Mouse (Mus musculus) cerebellum, adult 9-10 months (tissue): ENCODE data around the gene Ankrd13b.

ENCODE experiments used
- DNase-seq: peaks from one replicate; pipeline ENCODE4 v3.0.0; 2022

The Ankrd13b gene

DNA sequence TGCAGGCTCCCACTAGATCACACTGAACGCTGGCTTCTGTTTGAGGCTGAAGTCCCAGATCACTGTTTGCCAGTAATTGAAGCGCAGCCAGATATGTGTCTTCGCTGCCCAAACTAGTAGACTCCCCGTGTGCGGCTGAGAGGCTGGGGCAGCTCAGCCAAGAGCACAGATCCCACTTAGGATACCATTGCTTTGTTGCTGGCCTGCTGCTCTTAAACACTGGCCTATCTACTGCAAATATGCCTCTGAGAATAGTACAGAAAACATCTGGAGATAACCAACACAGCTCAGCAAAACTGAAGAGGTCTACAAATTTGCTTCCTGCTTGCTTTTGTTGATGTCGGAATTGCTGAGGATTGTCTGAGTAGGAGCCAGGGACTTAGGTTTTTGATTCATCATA, 32.6 kb downstream of the Ankrd13b start:
- no peak for DNase-seq

DNA sequence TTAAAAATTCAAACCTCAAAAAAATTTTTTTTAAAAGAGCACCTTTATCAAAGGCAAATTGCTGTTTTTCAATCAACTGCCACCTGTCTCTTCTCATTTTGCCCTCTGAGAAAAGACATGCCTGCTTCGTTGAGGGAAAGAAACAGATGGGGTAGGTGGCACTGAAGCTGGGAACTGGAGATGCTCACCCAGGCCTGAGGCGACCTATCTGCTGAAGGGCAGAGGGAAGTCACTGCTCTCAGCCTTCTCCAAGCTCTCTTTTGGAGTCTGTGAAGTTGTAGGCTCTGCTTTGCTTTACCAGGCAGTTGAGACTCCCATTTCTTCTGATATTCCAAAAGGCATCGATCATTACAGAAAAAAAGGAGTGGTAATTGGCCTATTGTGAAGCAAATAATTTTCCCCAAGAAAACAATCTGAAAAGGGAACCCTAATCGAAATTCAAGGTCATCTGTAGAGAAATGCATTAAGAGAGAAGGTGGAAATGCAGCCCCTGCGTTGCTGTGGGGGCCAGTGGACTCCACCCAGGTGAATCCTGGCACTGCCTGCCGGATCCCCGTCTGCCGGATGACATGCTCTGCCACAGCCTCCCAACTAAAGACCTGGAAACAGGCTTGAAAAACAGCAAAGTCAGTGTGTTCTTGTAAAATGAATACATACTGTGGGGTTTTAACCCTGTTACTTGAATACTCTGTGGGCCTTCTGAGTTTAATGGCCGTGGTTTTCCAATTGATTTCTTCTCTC, 33.5 kb downstream of the Ankrd13b start:
- no peak for DNase-seq

DNA sequence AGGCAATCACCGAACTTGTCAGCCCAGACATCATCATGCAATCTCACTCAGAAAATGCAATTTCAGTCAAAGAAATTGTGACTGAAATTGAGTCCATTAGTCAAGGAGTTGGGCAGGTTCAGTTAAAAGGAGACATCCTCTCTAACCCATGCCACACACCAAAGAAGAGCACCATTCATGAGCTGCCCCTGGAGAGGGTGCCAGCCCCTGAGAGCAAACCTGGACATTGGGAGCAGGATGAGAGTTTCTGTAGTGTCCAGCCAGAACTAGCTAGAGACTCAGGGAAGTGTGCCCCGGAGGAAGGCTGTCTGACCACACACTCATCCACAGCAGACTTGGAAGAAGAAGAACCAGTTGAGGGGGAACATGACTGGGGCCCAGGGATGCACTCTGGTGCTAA, 36.1 kb downstream of the Ankrd13b start:
- DNase-seq: no peak

DNA sequence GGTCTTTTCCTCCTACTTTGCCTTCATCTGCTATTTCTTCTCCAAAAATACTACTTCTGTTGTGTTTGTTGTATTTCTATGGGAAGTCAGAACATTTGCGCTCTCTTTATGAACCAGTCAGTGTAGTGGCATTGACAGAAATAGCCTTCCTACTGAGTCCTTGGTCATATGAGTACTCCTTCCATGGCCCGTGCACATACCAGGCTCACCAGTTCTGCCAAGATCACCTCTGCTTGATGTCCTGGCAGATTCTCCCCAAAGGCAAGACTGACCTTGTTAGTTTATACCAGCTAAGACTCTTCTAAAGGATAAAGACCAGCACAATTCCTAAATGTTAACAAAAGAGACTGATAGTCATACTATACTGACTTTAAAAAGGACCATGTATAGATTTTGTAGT, 37.8 kb downstream of the Ankrd13b start:
- DNase-seq: no peak

DNA sequence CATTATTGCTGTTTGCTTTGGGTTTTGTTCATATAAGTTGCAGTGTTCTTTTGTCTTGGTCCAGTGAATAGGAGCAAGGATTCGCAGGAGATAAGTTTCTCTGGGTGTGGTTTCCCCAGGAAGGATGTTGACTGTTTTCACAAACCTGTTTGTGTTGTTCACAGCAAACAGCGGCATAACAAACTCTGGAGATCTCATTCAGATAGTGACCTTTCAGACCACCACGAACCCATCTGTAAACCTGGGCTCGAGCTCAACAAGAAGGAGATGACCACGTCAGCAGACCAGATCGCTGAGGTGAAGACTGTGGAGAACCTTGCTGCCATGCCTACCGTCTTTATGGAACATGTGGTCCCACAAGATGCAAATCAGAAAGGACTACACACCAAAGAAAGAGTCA, 40.3 kb downstream of the Ankrd13b start:
- no peak for DNase-seq

DNA sequence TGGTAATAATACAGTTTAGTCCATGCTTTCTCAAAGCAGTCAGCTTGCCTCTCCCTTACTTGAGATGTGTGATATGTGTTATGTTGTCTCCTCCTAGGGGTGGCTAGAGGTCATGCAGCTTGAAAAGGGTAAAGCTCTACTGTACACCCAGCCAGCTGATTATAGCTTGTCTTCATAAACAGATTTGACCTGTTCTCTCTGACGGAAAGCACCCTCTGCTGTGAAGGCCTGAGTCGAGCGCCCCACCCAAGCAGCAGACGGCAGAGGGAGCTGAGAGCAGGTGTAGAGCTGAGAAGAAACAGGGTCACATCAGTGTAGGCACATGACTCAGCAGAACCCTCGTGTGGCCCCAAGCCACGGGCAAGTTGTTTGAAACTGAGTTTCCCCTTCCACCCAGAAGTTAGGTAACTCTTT, 42.8 kb downstream of the Ankrd13b start:
- DNase-seq: peak; percentile 81

DNA sequence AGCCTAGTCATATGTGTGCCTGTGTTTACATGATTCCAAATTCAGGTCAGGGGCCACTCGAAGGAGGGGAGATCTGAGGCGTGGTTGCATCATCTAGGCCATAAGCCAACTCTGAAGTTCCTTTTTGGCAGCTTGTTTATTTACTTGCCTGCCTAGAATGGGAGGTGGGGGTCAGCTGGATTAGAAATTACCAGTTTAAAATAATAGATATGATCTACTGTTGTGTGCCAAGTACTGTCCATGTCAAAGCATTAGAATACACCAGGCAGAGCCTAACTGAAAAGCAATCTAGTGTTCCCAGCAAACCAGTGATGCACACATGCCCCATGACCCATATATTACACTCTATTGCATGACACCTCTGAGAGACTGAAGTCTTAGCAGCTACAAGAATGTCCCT, 44.5 kb downstream of the Ankrd13b start:
- DNase-seq: no peak

DNA sequence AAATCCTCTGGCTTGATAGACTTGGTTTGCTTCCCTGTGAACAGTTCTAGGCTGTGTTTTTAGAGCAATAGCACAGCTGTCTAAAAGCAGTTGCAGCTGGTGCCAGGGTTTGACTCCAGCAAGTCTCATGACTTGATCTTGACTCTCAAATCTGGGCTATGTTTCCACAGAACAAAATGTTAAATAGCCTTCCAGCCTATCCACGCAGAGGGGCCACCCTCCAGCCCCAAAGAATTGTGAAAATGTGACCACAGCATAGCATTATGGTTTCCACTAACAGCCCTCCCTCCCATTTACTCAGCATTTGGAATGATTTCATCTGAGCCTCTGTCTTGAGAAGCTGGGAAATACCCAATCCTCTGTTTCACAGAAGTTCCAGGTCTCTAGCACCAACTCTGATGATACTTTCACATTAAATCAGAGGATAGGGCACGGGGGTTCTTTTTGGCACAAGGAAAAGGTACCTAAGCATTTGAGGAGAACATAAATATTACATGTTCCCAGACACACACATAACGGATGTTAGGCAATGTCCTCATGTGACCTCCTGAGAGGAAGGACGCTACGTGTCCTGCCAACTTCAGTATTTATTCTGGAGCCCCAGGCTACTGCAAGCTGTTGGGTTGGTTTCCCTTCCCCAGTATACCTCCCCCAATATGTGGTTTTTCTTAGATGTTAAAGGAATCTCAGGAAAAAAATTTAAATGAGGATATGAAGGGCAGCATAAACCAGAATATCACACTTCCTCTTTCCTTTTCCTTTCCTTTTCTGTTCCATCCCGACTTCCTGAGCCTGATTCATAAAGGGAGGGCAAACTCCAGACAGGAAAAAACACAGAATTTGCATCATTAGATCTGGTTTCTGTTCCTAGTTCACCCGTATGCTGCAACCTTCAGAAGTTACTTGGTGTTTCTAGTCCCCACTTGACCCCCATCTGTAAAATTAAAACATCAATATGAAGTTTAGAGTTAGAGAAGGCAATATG, 47.0 kb downstream of the Ankrd13b start:
- DNase-seq: no peak

DNA sequence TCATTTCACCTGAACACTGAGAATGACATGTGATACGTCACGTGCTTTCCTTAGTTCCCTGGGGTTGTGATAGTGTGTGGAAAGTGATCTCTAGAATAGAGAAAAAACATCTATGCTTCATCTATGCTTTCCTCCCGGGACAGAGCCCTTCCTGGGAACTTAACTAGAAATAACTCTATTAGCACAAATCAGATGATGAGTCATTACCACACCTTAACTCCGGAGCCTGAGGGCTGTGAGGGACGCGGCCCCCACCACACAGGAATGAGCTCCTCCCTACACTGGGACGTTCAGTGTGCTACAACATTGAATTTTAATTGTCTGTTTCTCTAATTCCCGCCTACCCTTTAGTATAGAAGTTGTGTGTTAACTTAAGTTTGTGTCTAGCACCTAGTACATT, 48.5 kb downstream of the Ankrd13b start:
- DNase-seq: no peak

DNA sequence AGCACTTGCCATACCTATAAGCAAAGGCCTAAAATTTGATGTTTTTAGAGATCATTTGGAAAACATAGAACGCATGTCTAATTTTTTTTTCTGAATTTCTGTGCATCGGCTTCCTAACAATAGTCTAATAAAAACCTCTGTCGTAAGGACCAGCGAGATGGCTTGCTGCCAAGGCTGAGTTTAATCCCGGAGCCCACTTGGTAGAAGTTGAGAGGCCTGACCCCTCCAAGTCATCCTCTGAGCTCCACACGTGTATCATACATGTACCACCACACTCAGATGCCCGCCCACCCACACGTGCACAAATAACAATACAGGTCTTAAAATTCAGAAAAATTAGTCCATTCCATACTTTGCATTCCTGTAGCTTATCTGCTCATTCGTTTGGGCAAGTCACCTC, 49.4 kb downstream of the Ankrd13b start:
- DNase-seq: no peak

DNA sequence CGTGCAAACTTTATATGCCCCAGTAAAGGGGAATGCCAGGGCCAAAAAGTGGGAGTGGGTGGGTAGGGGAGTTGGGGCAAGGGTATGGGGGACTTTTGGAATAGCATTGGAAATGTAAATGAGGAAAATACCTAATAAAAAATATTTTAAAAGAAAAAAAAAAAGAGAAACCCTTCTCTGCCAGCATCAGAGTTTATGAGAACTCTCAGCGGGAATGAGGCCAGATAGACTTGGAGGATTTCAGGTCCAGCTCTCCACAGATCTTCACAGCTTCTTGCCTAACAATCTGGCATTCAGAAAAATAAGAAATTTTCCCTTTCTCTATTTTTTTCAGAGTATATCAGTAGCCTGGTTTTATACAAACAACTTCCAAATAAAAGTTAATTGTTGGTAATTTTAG, 52.5 kb downstream of the Ankrd13b start:
- no peak for DNase-seq

DNA sequence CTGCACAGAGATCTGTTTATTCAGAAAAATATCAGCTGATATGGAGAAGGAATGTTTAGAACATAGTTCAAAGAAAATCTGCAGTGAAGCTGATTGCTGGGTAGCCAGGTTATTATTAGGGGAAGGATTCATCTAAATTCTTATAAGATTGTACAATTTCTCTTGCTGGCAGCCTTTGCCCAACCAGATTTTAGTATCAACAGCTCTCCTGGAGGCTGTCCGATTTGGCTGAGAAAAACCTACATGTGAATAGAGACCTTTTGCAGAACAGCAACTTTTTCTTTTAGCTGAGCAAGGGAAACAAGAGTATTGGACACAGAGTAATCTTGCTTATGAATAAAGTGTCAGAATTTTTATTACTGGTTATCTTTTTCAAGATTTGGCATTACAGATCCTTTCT, 61.0 kb downstream of the Ankrd13b start:
- DNase-seq: no peak

DNA sequence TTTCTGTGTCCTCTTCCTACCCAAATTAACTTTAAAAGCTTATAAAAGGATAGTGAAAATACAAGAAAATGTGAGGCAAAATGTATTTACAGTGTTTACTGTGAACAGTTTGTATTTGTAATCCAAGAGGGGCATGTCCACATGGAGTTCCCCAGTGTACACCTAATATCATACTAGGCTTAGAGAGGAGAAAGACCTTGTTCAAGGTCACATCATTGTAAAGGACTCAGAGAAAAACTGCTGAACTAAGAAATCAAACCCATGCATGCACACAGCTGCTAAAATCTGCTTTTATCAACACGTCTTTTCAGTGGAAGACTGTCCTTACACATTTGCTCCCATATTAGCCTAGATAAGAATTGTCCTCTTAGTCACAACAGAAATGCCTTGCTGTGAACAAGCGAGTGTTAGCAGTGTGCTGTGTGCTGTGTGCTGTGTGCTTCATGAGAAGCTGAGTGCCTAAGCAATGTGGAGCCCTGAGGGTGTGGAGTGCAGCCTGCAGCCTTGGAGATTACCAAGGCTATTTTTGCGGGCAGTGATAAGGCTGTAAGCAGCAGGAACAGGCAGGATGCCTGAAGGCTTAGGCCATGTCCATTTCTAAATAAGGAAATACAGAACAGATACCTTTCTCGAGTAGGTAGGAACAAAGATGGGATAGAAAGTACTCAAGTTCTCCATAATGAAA, 66.2 kb downstream of the Ankrd13b start:
- DNase-seq: no peak
